Mouse (Mus musculus): ENCODE measurements around the gene Syne1.

GRCm38 (mm10) chr10:5176371-5176770 lies 374.9 kb downstream of the Syne1 start:
- no peak for TF ChIP-seq ZNF384 (IDR thresholded peaks at IDR 0.05; ENCODE audit: low read depth, low read length)
- TF ChIP-seq EP300 (IDR thresholded peaks at IDR 0.05; ENCODE audit: low read depth in 1 of 2, low read length in 2 of 2): no peak; a peak in 1 of 4 replicates
- no peak for TF ChIP-seq POLR2A (IDR thresholded peaks at IDR 0.05; ENCODE audit: control insufficient read depth in 1 of 2, insufficient read depth in 1 of 2, low read depth in 1 of 2, low read length in 2 of 2, poor library complexity in 1 of 2)
- TF ChIP-seq CTCF (IDR thresholded peaks at IDR 0.05 in 2 of 3, conservative IDR thresholded peaks at IDR 0.05 in 1 of 3; ENCODE audit: control insufficient read depth in 1 of 3, insufficient read depth in 1 of 3, low read depth in 2 of 3, low read length in 3 of 3, poor library complexity in 1 of 3, severe bottlenecking in 1 of 3): no peak
- TF ChIP-seq GATA1 (IDR thresholded peaks at IDR 0.05; ENCODE audit: low read depth, low read length): no peak; the same call in 1 of the 2 replicates
- TF ChIP-seq UBTF (IDR thresholded peaks at IDR 0.05; ENCODE audit: borderline replicate concordance, insufficient read depth, low read depth, low read length): no peak
- TF ChIP-seq TBP (IDR thresholded peaks at IDR 0.05; ENCODE audit: low read depth, low read length): no peak
- no peak for TF ChIP-seq ETS1 (IDR thresholded peaks at IDR 0.05; ENCODE audit: low read depth, low read length)
- no peak for TF ChIP-seq MYB (IDR thresholded peaks at IDR 0.05; ENCODE audit: low read depth, low read length)

Measured in MEL (cell line).